Mouse (Mus musculus) kidney, embryonic 14.5 days (tissue): Measurements from ENCODE around the gene Tmem252. TPM values are rescaled to one million over a fixed set of nuclear protein-coding genes. Genes with fewer than 3 reads are reported as not detected.
"Not testable (repeated sequence)": the region's sequence is repeated elsewhere in the genome, so short reads cannot be mapped to it uniquely, and the experiment has no call there.

Experiments used
- ATAC-seq: fragments of 200-750 bp; cut with Nextera tagmentation; 2 replicates; pipeline ENCODE4 v1.8.0; 2017; ENCODE audit warnings: moderate number of reproducible peaks, mild to moderate bottlenecking, moderate TSS enrichment, moderate library complexity; ENCODE audit not compliant: low FRiP score, low TSS enrichment
- H3K27ac ChIP-seq: fragments of 300-500 bp; sonication (generic); 2 replicates; pipeline ENCODE4 v1.5.1; 2014; ENCODE audit warnings: low read depth, mild to moderate bottlenecking, low read length, moderate library complexity, mixed read lengths
- H3K27me3 ChIP-seq: fragments of 300-500 bp; sonication (generic); 2 replicates; pipeline ENCODE4 v1.6.1; 2014; ENCODE audit warnings: mild to moderate bottlenecking, low read length; ENCODE audit not compliant: control insufficient read depth, insufficient read depth
- H3K36me3 ChIP-seq: fragments of 300-500 bp; sonication (generic); 2 replicates; pipeline ENCODE4 v1.6.1; 2014; ENCODE audit warnings: low read length, mixed read lengths; ENCODE audit not compliant: control insufficient read depth, insufficient read depth
- H3K4me1 ChIP-seq: fragments of 300-500 bp; sonication (generic); 2 replicates; pipeline ENCODE4 v1.6.1; 2014; ENCODE audit warnings: low read length, mixed read lengths; ENCODE audit not compliant: control insufficient read depth, insufficient read depth
- H3K4me2 ChIP-seq: fragments of 300-500 bp; sonication (generic); replicated peaks from 2 replicates; pipeline ENCODE4 v1.6.1; 2014; ENCODE audit warnings: low read depth, mild to moderate bottlenecking, low read length
- H3K4me3 ChIP-seq: fragments of 300-500 bp; sonication (generic); 2 replicates; pipeline ENCODE4 v1.5.1; 2014; ENCODE audit warnings: mild to moderate bottlenecking, low read length
- H3K9ac ChIP-seq: fragments of 300-500 bp; sonication (generic); 2 replicates; pipeline ENCODE4 v1.6.1; 2014; ENCODE audit warnings: low read depth, mild to moderate bottlenecking, low read length, moderate library complexity
- H3K9me3 ChIP-seq: fragments of 300-500 bp; sonication (generic); 2 replicates; pipeline ENCODE4 v1.6.1; 2016; ENCODE audit warnings: low read length; ENCODE audit not compliant: control insufficient read depth
- whole genome bisulfite sequencing: fragments of 180-500 bp; shearing (Covaris S2); extraction: QIAGEN DNeasy Blood & Tissue Kit; methylation state at CpG from one replicate; pipeline ENCODE4 v1.1.7; 2014; 5-methylcytosine and 5-hydroxymethylcytosine counted together
- polyA plus RNA-seq: library from polyadenylated mRNA; unstranded; fragments of >200 nt; fragmentation: Nextera tagmentation; extraction: Ambion mirVana; gene quantifications from 2 replicates; pipeline ENCODE4 v1.2.1, GENCODE M21; 2014

Tmem252 gene
- polyA plus RNA-seq, 1 experiment from 2014 or later, result 3.3 TPM

GRCm38 (mm10) chr19:24689531-24689930, 15.7 kb downstream of the Tmem252 start:
- Histone ChIP-seq H3K9ac (no peak overlapping the region), H3K4me1 (no peaks in the 10 kb centered on the region), H3K4me2 (no peak overlapping the region), H3K27ac (no peak overlapping the region), H3K27me3 (no peaks in the 10 kb centered on the region), H3K4me3 (no peak overlapping the region), H3K9me3 (no peaks in the 10 kb centered on the region), H3K36me3 (no peaks in the 10 kb centered on the region)
- no peak for ATAC-seq
- 99% methylated on average over 4 of the region's 4 CpGs for WGBS

DNA sequence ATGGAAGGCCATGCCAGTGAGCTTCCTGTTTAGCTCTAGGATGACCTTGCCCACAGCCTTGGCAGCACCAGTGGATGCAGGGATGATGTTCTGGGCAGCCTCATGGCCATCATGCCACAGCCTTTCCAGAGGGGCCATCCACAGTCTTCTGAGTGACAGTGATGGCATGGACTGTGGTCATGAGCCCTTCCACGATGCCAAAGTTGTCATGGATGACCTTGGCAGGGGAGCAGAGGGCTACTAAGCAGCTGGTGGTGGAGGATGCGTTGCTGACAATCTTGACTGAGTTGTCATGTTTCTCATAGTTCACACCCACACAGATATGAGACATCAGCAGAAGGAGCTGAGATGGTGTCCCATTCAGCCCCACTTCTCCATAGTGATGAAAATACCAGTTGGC, 18.9 kb downstream of the Tmem252 start:
- WGBS, result 85% methylated on average over 2 of the region's 2 CpGs
- no peak for ATAC-seq
- H3K36me3 ChIP-seq, result no peaks in the 10 kb centered on the region
- H3K4me1 ChIP-seq, result no peaks in the 10 kb centered on the region
- H3K4me3 ChIP-seq, result no peak overlapping the region
- no peak overlapping the region for H3K27ac ChIP-seq
- no peak overlapping the region for H3K9ac ChIP-seq
- no peaks in the 10 kb centered on the region for H3K27me3 ChIP-seq
- H3K9me3 ChIP-seq, result no peaks in the 10 kb centered on the region
- no peak overlapping the region for H3K4me2 ChIP-seq

- peak overlapping the region; percentile 51; the same call in 1 of the 2 replicates for H3K27ac ChIP-seq
- H3K9me3 ChIP-seq, result no peaks in the 10 kb centered on the region
- H3K27me3 ChIP-seq, result no peaks in the 10 kb centered on the region
- no peak overlapping the region for H3K9ac ChIP-seq
- H3K36me3 ChIP-seq, result no peaks in the 10 kb centered on the region
- no peak overlapping the region for H3K4me2 ChIP-seq
- ATAC-seq, result no peak
- H3K4me3 ChIP-seq, result no peak overlapping the region
- 75% methylated on average over 1 of the region's 1 CpGs for WGBS
- peaks cover 6% of the 10 kb centered on the region for H3K4me1 ChIP-seq
Observed at GRCm38 (mm10) chr19:24697946-24698345, 24.1 kb downstream of the Tmem252 start.

DNA sequence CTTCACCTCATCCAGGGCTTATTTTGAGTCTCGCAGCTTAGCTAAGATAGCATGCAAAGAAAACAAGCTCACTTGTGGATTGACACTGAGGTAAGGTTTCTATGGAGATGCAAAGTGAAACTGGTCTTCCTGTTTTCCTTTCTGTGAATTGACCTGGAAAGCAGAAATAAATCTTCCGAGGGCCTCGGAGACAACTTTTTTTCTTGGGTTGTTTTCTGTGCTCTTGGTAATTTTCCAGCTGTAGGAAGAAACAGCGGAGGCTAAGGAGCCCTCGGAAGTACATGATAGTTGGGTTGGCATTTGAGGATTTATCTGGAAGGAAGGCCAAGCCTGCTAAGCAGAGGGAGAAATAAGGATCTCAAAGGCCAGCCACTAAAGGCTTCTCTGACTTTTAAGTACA, 24.8 kb downstream of the Tmem252 start:
- Histone ChIP-seq H3K27ac (peak overlapping the region; percentile 51; the same call in 1 of the 2 replicates), H3K36me3 (no peaks in the 10 kb centered on the region), H3K27me3 (no peaks in the 10 kb centered on the region), H3K9ac (no peak overlapping the region), H3K4me3 (no peak overlapping the region), H3K9me3 (no peaks in the 10 kb centered on the region), H3K4me2 (no peak overlapping the region), H3K4me1 (peaks cover 6% of the 10 kb centered on the region)
- ATAC-seq, result peak; percentile 45; the same call in 1 of the 2 replicates
- WGBS, result 12% methylated on average over 5 of the region's 5 CpGs

GRCm38 (mm10) chr19:24699196-24699595, 25.4 kb downstream of the Tmem252 start:
- Histone ChIP-seq H3K4me1 (peaks cover 6% of the 10 kb centered on the region), H3K4me3 (no peak overlapping the region), H3K9ac (no peak overlapping the region), H3K4me2 (no peak overlapping the region), H3K27ac (peak overlapping the region; percentile 51; the same call in 1 of the 2 replicates), H3K9me3 (no peaks in the 10 kb centered on the region), H3K36me3 (no peaks in the 10 kb centered on the region), H3K27me3 (no peaks in the 10 kb centered on the region)
- WGBS, result 44% methylated on average over 3 of the region's 3 CpGs
- ATAC-seq, result no peak

DNA sequence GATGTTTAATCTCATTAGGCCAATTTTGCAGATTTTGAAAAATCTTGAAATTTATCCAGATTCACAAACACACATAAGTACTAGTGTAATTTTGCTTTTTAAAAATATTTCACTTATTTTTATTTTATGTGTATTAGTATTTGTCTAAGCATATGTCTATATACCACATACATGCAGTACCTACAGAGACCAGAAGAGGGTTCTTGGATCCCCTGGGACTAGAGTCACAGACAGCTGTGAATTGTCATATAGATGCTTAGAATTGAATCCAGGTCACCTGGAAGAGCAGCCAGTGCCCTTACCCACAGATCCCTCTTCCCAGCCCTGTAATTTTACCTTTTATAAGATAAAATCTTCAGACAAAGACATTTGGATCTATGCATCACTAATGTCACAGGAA, 26.1 kb downstream of the Tmem252 start:
- H3K4me1 ChIP-seq, result peaks cover 6% of the 10 kb centered on the region
- no peak overlapping the region for H3K4me2 ChIP-seq
- H3K36me3 ChIP-seq, result no peaks in the 10 kb centered on the region
- H3K27me3 ChIP-seq, result no peaks in the 10 kb centered on the region
- ATAC-seq, result no peak
- no peaks in the 10 kb centered on the region for H3K9me3 ChIP-seq
- no peak overlapping the region for H3K27ac ChIP-seq
- no peak overlapping the region for H3K9ac ChIP-seq
- H3K4me3 ChIP-seq, result no peak overlapping the region

- Histone ChIP-seq H3K4me3 (no peak overlapping the region), H3K9ac (no peak overlapping the region), H3K4me1 (peaks cover 6% of the 10 kb centered on the region), H3K4me2 (no peak overlapping the region), H3K36me3 (no peaks in the 10 kb centered on the region), H3K9me3 (no peaks in the 10 kb centered on the region), H3K27ac (no peak overlapping the region), H3K27me3 (no peaks in the 10 kb centered on the region)
- no peak for ATAC-seq
- WGBS, result 87% methylated on average over 5 of the region's 5 CpGs
Observed at GRCm38 (mm10) chr19:24700664-24701063, 26.9 kb downstream of the Tmem252 start.

- ATAC-seq, result no peak
- Histone ChIP-seq H3K27ac (no peak overlapping the region), H3K4me1 (peaks cover 6% of the 10 kb centered on the region), H3K36me3 (no peaks in the 10 kb centered on the region), H3K4me3 (no peak overlapping the region), H3K9me3 (no peaks in the 10 kb centered on the region), H3K4me2 (no peak overlapping the region), H3K27me3 (no peaks in the 10 kb centered on the region), H3K9ac (no peak overlapping the region)
- 60% methylated on average over 8 of the region's 8 CpGs for WGBS
Observed at GRCm38 (mm10) chr19:24701716-24702115, 27.9 kb downstream of the Tmem252 start.

DNA sequence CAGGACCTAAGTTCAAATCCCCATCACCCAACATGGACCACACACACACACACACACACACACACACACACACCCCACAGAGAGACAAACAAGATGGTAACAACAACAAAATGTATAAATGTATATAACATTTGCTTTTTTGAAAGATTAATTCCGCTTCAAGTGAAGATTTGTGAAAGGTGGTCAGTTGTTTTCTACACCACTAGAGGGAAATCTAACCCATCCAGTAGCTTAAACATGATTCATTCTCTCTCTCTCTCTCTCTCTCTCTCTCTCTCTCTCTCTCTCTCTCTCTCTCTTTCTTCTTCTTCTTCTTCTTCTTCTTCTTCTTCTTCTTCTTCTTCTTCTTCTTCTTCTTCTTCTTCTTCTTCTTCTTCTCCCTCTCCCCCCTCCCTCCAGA, 29.4 kb downstream of the Tmem252 start:
- H3K4me2 ChIP-seq, ATAC-seq, H3K36me3 ChIP-seq, H3K9me3 ChIP-seq, H3K4me1 ChIP-seq, H3K27me3 ChIP-seq, H3K4me3 ChIP-seq, H3K27ac ChIP-seq, H3K9ac ChIP-seq: not testable (repeated sequence)
- 64% methylated on average over 1 of the region's 1 CpGs for WGBS
